Mouse (Mus musculus) heart, embryonic 12.5 days (tissue): ENCODE measurements at regions not wholly inside any gene's neighbourhood (a gene's known extent, or its start where the extent isn't known, plus 50 kb on each side); places are given as distances from the start of the nearest gene placed in this dataset.

Experiments
- ATAC-seq: fragments of 200-750 bp; cut with Nextera tagmentation; 2 replicates; pipeline ENCODE4 v1.8.0; 2017; ENCODE audit warnings: moderate TSS enrichment, moderate library complexity; ENCODE audit not compliant: insufficient number of reproducible peaks, low FRiP score
- H3K27ac ChIP-seq: fragments of 300-500 bp; sonication (generic); 2 replicates; pipeline ENCODE4 v1.5.1; 2016; ENCODE audit warnings: mild to moderate bottlenecking, moderate library complexity; ENCODE audit not compliant: poor library complexity, severe bottlenecking
- H3K27me3 ChIP-seq: fragments of 300-500 bp; sonication (generic); replicated peaks from 2 replicates; pipeline ENCODE4 v1.6.1; 2016; ENCODE audit warnings: mild to moderate bottlenecking, moderate library complexity
- H3K36me3 ChIP-seq: fragments of 300-500 bp; sonication (generic); 2 replicates; pipeline ENCODE4 v1.6.1; 2016; ENCODE audit warnings: mild to moderate bottlenecking, moderate library complexity
- H3K4me1 ChIP-seq: fragments of 300-500 bp; sonication (generic); replicated peaks from 2 replicates; pipeline ENCODE4 v1.6.1; 2016; ENCODE audit warnings: mild to moderate bottlenecking
- H3K4me2 ChIP-seq: fragments of 300-500 bp; sonication (generic); 2 replicates; pipeline ENCODE4 v1.6.1; 2016; ENCODE audit warnings: mild to moderate bottlenecking, moderate library complexity
- H3K4me3 ChIP-seq: fragments of 300-500 bp; sonication (generic); 2 replicates; pipeline ENCODE4 v1.5.1; 2016; ENCODE audit warnings: mild to moderate bottlenecking
- H3K9ac ChIP-seq: fragments of 300-500 bp; sonication (generic); 2 replicates; pipeline ENCODE4 v1.6.1; 2016; ENCODE audit warnings: mild to moderate bottlenecking, moderate library complexity
- H3K9me3 ChIP-seq: fragments of 300-500 bp; sonication (generic); replicated peaks from 2 replicates; pipeline ENCODE4 v1.6.1; 2016; ENCODE audit warnings: mild to moderate bottlenecking, moderate library complexity
- WGBS: fragments of 180-500 bp; shearing (Covaris S2); methylation state at CpG from one replicate; pipeline ENCODE4 v1.1.7; 2016; 5-methylcytosine and 5-hydroxymethylcytosine counted together

- WGBS: 4% methylated on average over 2 of the region's 2 CpGs
- H3K4me3 ChIP-seq: no peak overlapping the region
- no peak overlapping the region for H3K9ac ChIP-seq
- H3K4me2 ChIP-seq: no peak overlapping the region
- no peaks in the 10 kb centered on the region for H3K9me3 ChIP-seq
- no peak overlapping the region for H3K27ac ChIP-seq
- peak; percentile 36 for ATAC-seq
- no peaks in the 10 kb centered on the region for H3K27me3 ChIP-seq
- H3K36me3 ChIP-seq: no peaks in the 10 kb centered on the region
- peaks cover 15% of the 10 kb centered on the region for H3K4me1 ChIP-seq
These were observed 247.7 kb upstream of the Nt5c1b start for GRCm38 (mm10) chr12:10122102-10122501.

GRCm38 (mm10) chr12:10127995-10128573 is 241.7 kb upstream of the Nt5c1b start:
- Histone ChIP-seq H3K36me3 (no peaks in the 10 kb centered on the region), H3K9me3 (no peaks in the 10 kb centered on the region), H3K4me3 (no peak overlapping the region), H3K9ac (no peak overlapping the region), H3K4me1 (peaks cover 11% of the 10 kb centered on the region; the same call in 1 of the 2 replicates), H3K27ac (no peak overlapping the region), H3K27me3 (no peaks in the 10 kb centered on the region), H3K4me2 (no peak overlapping the region)
- 14% methylated on average over 3 of the region's 3 CpGs for WGBS
- ATAC-seq: no peak

- no peak overlapping the region for H3K4me3 ChIP-seq
- no peaks in the 10 kb centered on the region for H3K27me3 ChIP-seq
- no peaks in the 10 kb centered on the region for H3K36me3 ChIP-seq
- WGBS: 5% methylated on average over 3 of the region's 3 CpGs
- no peak overlapping the region for H3K27ac ChIP-seq
- no peak for ATAC-seq
- no peak overlapping the region for H3K9ac ChIP-seq
- peaks cover 6% of the 10 kb centered on the region for H3K4me1 ChIP-seq
- H3K9me3 ChIP-seq: no peaks in the 10 kb centered on the region
- no peak overlapping the region for H3K4me2 ChIP-seq
These were observed 235.6 kb upstream of the Nt5c1b start for GRCm38 (mm10) chr12:10134141-10134540.

- no peak for ATAC-seq
- Histone ChIP-seq H3K27ac (no peak overlapping the region), H3K4me1 (peaks cover 6% of the 10 kb centered on the region), H3K9ac (no peak overlapping the region), H3K4me2 (no peak overlapping the region), H3K27me3 (no peaks in the 10 kb centered on the region), H3K9me3 (no peaks in the 10 kb centered on the region), H3K36me3 (no peaks in the 10 kb centered on the region), H3K4me3 (no peak overlapping the region)
- 11% methylated on average over 2 of the region's 2 CpGs for WGBS
These were observed 233.9 kb upstream of the Nt5c1b start for GRCm38 (mm10) chr12:10135915-10136314.

GRCm38 (mm10) chr12:10140131-10140530 is 229.6 kb upstream of the Nt5c1b start:
- no peak for ATAC-seq
- Histone ChIP-seq H3K9me3 (no peaks in the 10 kb centered on the region), H3K36me3 (no peaks in the 10 kb centered on the region), H3K4me1 (no peaks in the 10 kb centered on the region), H3K4me2 (no peak overlapping the region), H3K27me3 (no peaks in the 10 kb centered on the region), H3K27ac (no peak overlapping the region), H3K9ac (no peak overlapping the region), H3K4me3 (no peak overlapping the region)

GRCm38 (mm10) chr12:10160837-10161236 is 208.9 kb upstream of the Nt5c1b start:
- Histone ChIP-seq H3K4me3 (no peak overlapping the region), H3K9ac (no peak overlapping the region), H3K27ac (peak overlapping the region; percentile 47; the same call in 1 of the 2 replicates), H3K36me3 (no peaks in the 10 kb centered on the region), H3K27me3 (no peaks in the 10 kb centered on the region), H3K9me3 (no peaks in the 10 kb centered on the region), H3K4me1 (no peaks in the 10 kb centered on the region), H3K4me2 (peak overlapping the region; percentile 10; the same call in 1 of the 2 replicates)
- no peak for ATAC-seq
- 15% methylated on average over 1 of the region's 1 CpGs for WGBS

GRCm38 (mm10) chr12:10168042-10168441 is 201.7 kb upstream of the Nt5c1b start:
- Histone ChIP-seq H3K9ac (no peak overlapping the region), H3K36me3 (no peaks in the 10 kb centered on the region), H3K27ac (no peak overlapping the region), H3K27me3 (no peaks in the 10 kb centered on the region), H3K4me2 (no peak overlapping the region), H3K9me3 (no peaks in the 10 kb centered on the region), H3K4me1 (no peaks in the 10 kb centered on the region), H3K4me3 (no peak overlapping the region)
- ATAC-seq: no peak

- Histone ChIP-seq H3K4me3 (no peak overlapping the region), H3K36me3 (no peaks in the 10 kb centered on the region), H3K9ac (no peak overlapping the region), H3K9me3 (no peaks in the 10 kb centered on the region), H3K27me3 (no peaks in the 10 kb centered on the region), H3K27ac (no peak overlapping the region), H3K4me2 (no peak overlapping the region), H3K4me1 (no peaks in the 10 kb centered on the region)
- ATAC-seq: no peak
These were observed 201.2 kb upstream of the Nt5c1b start for GRCm38 (mm10) chr12:10168581-10168980.

- H3K9me3 ChIP-seq: no peaks in the 10 kb centered on the region
- H3K4me2 ChIP-seq: no peak overlapping the region
- H3K27ac ChIP-seq: no peak overlapping the region
- H3K4me1 ChIP-seq: no peaks in the 10 kb centered on the region
- H3K9ac ChIP-seq: no peak overlapping the region
- H3K36me3 ChIP-seq: no peaks in the 10 kb centered on the region
- WGBS: 88% methylated on average over 4 of the region's 4 CpGs
- no peak for ATAC-seq
- no peak overlapping the region for H3K4me3 ChIP-seq
- no peaks in the 10 kb centered on the region for H3K27me3 ChIP-seq
These were observed 191.1 kb upstream of the Nt5c1b start for GRCm38 (mm10) chr12:10178718-10179117.

GRCm38 (mm10) chr12:10179147-10179814 is 190.5 kb upstream of the Nt5c1b start:
- Histone ChIP-seq H3K27ac (no peak overlapping the region), H3K4me3 (no peak overlapping the region), H3K9ac (no peak overlapping the region), H3K4me1 (no peaks in the 10 kb centered on the region), H3K9me3 (no peaks in the 10 kb centered on the region), H3K27me3 (no peaks in the 10 kb centered on the region), H3K36me3 (no peaks in the 10 kb centered on the region), H3K4me2 (no peak overlapping the region)
- WGBS: 78% methylated on average over 1 of the region's 1 CpGs
- ATAC-seq: no peak

- H3K27me3 ChIP-seq: no peaks in the 10 kb centered on the region
- no peaks in the 10 kb centered on the region for H3K36me3 ChIP-seq
- H3K4me2 ChIP-seq: no peak overlapping the region
- no peaks in the 10 kb centered on the region for H3K9me3 ChIP-seq
- H3K4me3 ChIP-seq: no peak overlapping the region
- H3K4me1 ChIP-seq: no peaks in the 10 kb centered on the region
- no peak for ATAC-seq
- H3K9ac ChIP-seq: no peak overlapping the region
- no peak overlapping the region for H3K27ac ChIP-seq
- 71% methylated on average over 3 of the region's 3 CpGs for WGBS
These were observed 189.8 kb upstream of the Nt5c1b start for GRCm38 (mm10) chr12:10179815-10180468.
